Mouse (Mus musculus): ENCODE measurements around the gene Smtnl1. TPM values are rescaled to one million over a fixed set of nuclear protein-coding genes. Genes with fewer than 3 reads are reported as not detected.

Gene Smtnl1
- polyA plus RNA-seq, 1 experiment from 2014 or later, result 0.49 TPM

DNA sequence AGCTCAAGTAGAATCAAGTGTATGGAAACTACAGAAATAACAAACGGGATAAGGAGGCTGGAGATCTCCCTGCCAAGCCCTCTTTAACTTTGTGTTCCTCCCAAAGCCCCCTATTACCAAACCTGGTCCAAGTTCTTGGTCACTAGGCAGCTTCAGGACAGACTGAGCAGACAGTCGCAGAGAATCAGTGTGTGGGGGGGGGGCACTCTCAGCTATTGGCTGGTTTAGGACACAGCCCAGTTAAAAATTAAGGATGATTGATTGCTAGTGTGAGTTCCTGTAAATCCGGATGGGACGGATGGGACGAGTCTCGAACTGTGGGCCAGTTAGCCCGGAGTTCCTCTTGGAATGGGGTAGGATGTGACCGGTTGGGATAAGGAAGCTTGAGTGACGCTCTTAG, 47.2 kb downstream of the Smtnl1 start, which contains the start of gene Serping1:
Serping1 (minus strand) TSS at position 204 of the 400 bp plus-strand sequence.
- Histone ChIP-seq H3K4me1 (ENCODE audit: control insufficient read depth, insufficient read depth, low read length) (peaks cover 7% of the 10 kb centered on the region; the same call in 1 of the 2 replicates), H3K4me2 (peak within 1 kb of the TSS; percentile 55), H3K9me3 (replicated peaks; ENCODE audit: control insufficient read depth, low read length) (no peaks in the 10 kb centered on the region), H3K9ac (ENCODE audit: low read depth, low read length) (peak within 1 kb of the TSS; percentile 40; the same call in 1 of the 2 replicates), H3K27me3 (ENCODE audit: control insufficient read depth, insufficient read depth, low read length) (no peaks in the 10 kb centered on the region), H3K4me3 (ENCODE audit: low read depth, low read length) (peak within 1 kb of the TSS; percentile 30), H3K27ac (ENCODE audit: low read depth, low read length) (0 out of 2 replicates have a peak within 1 kb of the TSS, but pooled peaks have one; percentile 5), H3K36me3 (ENCODE audit: control insufficient read depth, insufficient read depth, low read length) (no peaks in the 10 kb centered on the region)
- no peak for ATAC-seq (replicated peaks; ENCODE audit: insufficient number of reproducible peaks, low FRiP score, low TSS enrichment)
- 58% methylated on average over 9 of the region's 9 CpGs for WGBS (ENCODE audit: insufficient replicate concordance)

- Histone ChIP-seq H3K36me3 (ENCODE audit: control insufficient read depth, insufficient read depth, low read length) (no peaks in the 10 kb centered on the region), H3K9ac (ENCODE audit: low read depth, low read length) (peak overlapping the region; percentile 40; the same call in 1 of the 2 replicates), H3K4me2 (peak overlapping the region; percentile 55), H3K4me1 (ENCODE audit: control insufficient read depth, insufficient read depth, low read length) (peaks cover 7% of the 10 kb centered on the region; the same call in 1 of the 2 replicates), H3K27me3 (ENCODE audit: control insufficient read depth, insufficient read depth, low read length) (no peaks in the 10 kb centered on the region), H3K4me3 (ENCODE audit: low read depth, low read length) (peak overlapping the region; percentile 30), H3K27ac (ENCODE audit: low read depth, low read length) (0 out of 2 replicates have a peak overlapping the region, but pooled peaks have one; percentile 5), H3K9me3 (replicated peaks; ENCODE audit: control insufficient read depth, low read length) (no peaks in the 10 kb centered on the region)
- peak; percentile 79 for ATAC-seq (replicated peaks; ENCODE audit: insufficient number of reproducible peaks, low FRiP score, low TSS enrichment)
- 1% methylated on average over 15 of the region's 15 CpGs for WGBS (ENCODE audit: insufficient replicate concordance)
These were observed 47.7 kb downstream of the Smtnl1 start for GRCm38 (mm10) chr2:84774751-84775150.

DNA sequence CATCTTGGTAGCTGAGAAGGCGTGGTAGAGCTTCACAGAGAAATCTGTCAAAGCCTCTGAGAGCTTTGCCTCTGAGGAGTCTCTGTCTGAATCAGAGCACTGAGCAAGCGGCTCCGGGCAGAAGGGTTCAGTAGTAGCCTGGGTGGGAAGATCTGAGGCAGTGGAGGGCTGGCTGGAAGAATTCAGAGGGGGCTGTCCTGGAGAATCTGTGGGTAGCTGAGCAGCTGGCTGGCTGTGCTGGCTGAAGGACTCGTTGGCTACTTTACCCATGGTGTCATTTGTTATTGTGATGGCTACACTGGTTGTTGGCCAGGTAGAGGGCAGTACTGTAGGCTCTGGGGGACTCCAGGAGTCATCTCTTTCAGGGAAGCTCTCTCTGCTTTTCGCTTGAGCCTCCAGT, 49.3 kb downstream of the Smtnl1 start:
- peaks cover 7% of the 10 kb centered on the region; the same call in 1 of the 2 replicates for H3K4me1 ChIP-seq (ENCODE audit: control insufficient read depth, insufficient read depth, low read length)
- ATAC-seq (replicated peaks; ENCODE audit: insufficient number of reproducible peaks, low FRiP score, low TSS enrichment), result no peak
- no peaks in the 10 kb centered on the region for H3K27me3 ChIP-seq (ENCODE audit: control insufficient read depth, insufficient read depth, low read length)
- no peaks in the 10 kb centered on the region for H3K9me3 ChIP-seq (replicated peaks; ENCODE audit: control insufficient read depth, low read length)
- H3K27ac ChIP-seq (ENCODE audit: low read depth, low read length), result no peak overlapping the region
- H3K4me2 ChIP-seq, result no peak overlapping the region
- no peaks in the 10 kb centered on the region for H3K36me3 ChIP-seq (ENCODE audit: control insufficient read depth, insufficient read depth, low read length)
- H3K9ac ChIP-seq (ENCODE audit: low read depth, low read length), result no peak overlapping the region
- H3K4me3 ChIP-seq (ENCODE audit: low read depth, low read length), result no peak overlapping the region
- 69% methylated on average over 5 of the region's 5 CpGs for WGBS (ENCODE audit: insufficient replicate concordance)

DNA sequence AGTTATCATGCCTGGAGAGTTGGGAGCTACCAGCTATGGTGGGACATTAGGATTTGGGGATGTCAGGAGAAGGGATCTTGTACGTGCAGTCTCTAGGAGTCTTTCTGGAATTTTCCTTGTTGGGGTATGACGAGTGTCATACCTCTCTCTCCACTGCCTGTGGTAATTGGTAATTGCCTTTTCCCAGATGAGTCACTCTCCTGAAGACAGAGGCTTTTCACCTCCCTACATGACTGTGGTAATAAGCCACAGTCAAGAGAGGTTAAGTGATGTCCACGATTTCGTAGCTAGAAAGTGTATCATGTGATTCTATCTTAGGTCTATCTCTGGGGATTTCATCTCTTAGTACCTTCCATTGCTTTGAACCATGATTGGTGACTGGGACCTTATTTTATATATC, 50.0 kb downstream of the Smtnl1 start:
- WGBS (ENCODE audit: insufficient replicate concordance), result 77% methylated on average over 4 of the region's 4 CpGs
- no peak for ATAC-seq (replicated peaks; ENCODE audit: insufficient number of reproducible peaks, low FRiP score, low TSS enrichment)

GRCm38 (mm10) chr2:84770501-84770900, 52.0 kb downstream of the Smtnl1 start:
- H3K27ac ChIP-seq (ENCODE audit: low read depth, low read length), result no peak overlapping the region
- no peak for ATAC-seq (replicated peaks; ENCODE audit: insufficient number of reproducible peaks, low FRiP score, low TSS enrichment)
- no peak overlapping the region for H3K9ac ChIP-seq (ENCODE audit: low read depth, low read length)
- H3K4me2 ChIP-seq, result no peak overlapping the region
- no peaks in the 10 kb centered on the region for H3K9me3 ChIP-seq (replicated peaks; ENCODE audit: control insufficient read depth, low read length)
- 66% methylated on average over 6 of the region's 6 CpGs for WGBS (ENCODE audit: insufficient replicate concordance)
- H3K36me3 ChIP-seq (ENCODE audit: control insufficient read depth, insufficient read depth, low read length), result no peaks in the 10 kb centered on the region
- H3K4me1 ChIP-seq (ENCODE audit: control insufficient read depth, insufficient read depth, low read length), result peaks cover 7% of the 10 kb centered on the region; the same call in 1 of the 2 replicates
- no peaks in the 10 kb centered on the region for H3K27me3 ChIP-seq (ENCODE audit: control insufficient read depth, insufficient read depth, low read length)
- H3K4me3 ChIP-seq (ENCODE audit: low read depth, low read length), result no peak overlapping the region

More for the DNA sequence above, 50.0 kb downstream of the Smtnl1 start:
- H3K9ac ChIP-seq (ENCODE audit: low read depth, low read length), result no peak overlapping the region
- H3K4me1 ChIP-seq (ENCODE audit: control insufficient read depth, insufficient read depth, low read length), result peaks cover 7% of the 10 kb centered on the region; the same call in 1 of the 2 replicates
- no peaks in the 10 kb centered on the region for H3K27me3 ChIP-seq (ENCODE audit: control insufficient read depth, insufficient read depth, low read length)
- H3K27ac ChIP-seq (ENCODE audit: low read depth, low read length), result no peak overlapping the region
- no peak overlapping the region for H3K4me3 ChIP-seq (ENCODE audit: low read depth, low read length)
- no peak overlapping the region for H3K4me2 ChIP-seq
- no peaks in the 10 kb centered on the region for H3K36me3 ChIP-seq (ENCODE audit: control insufficient read depth, insufficient read depth, low read length)
- H3K9me3 ChIP-seq (replicated peaks; ENCODE audit: control insufficient read depth, low read length), result no peaks in the 10 kb centered on the region

GRCm38 (mm10) chr2:84762818-84763217, 59.6 kb downstream of the Smtnl1 start:
- ATAC-seq (replicated peaks; ENCODE audit: insufficient number of reproducible peaks, low FRiP score, low TSS enrichment), result no peak
- Histone ChIP-seq H3K4me3 (ENCODE audit: low read depth, low read length) (no peak overlapping the region), H3K36me3 (ENCODE audit: control insufficient read depth, insufficient read depth, low read length) (no peaks in the 10 kb centered on the region), H3K9me3 (replicated peaks; ENCODE audit: control insufficient read depth, low read length) (no peaks in the 10 kb centered on the region), H3K9ac (ENCODE audit: low read depth, low read length) (no peak overlapping the region), H3K4me1 (ENCODE audit: control insufficient read depth, insufficient read depth, low read length) (no peaks in the 10 kb centered on the region), H3K27ac (ENCODE audit: low read depth, low read length) (no peak overlapping the region), H3K4me2 (no peak overlapping the region), H3K27me3 (ENCODE audit: control insufficient read depth, insufficient read depth, low read length) (no peaks in the 10 kb centered on the region)
- 63% methylated on average over 1 of the region's 1 CpGs for WGBS (ENCODE audit: insufficient replicate concordance)

GRCm38 (mm10) chr2:84762295-84762694, 60.2 kb downstream of the Smtnl1 start:
- no peak for ATAC-seq (replicated peaks; ENCODE audit: insufficient number of reproducible peaks, low FRiP score, low TSS enrichment)
- H3K9me3 ChIP-seq (replicated peaks; ENCODE audit: control insufficient read depth, low read length), result no peaks in the 10 kb centered on the region

GRCm38 (mm10) chr2:84761840-84762239, 60.6 kb downstream of the Smtnl1 start:
- Histone ChIP-seq H3K27ac (ENCODE audit: low read depth, low read length) (no peak overlapping the region), H3K4me1 (ENCODE audit: control insufficient read depth, insufficient read depth, low read length) (no peaks in the 10 kb centered on the region), H3K4me3 (ENCODE audit: low read depth, low read length) (no peak overlapping the region), H3K9me3 (replicated peaks; ENCODE audit: control insufficient read depth, low read length) (no peaks in the 10 kb centered on the region), H3K9ac (ENCODE audit: low read depth, low read length) (no peak overlapping the region), H3K27me3 (ENCODE audit: control insufficient read depth, insufficient read depth, low read length) (no peaks in the 10 kb centered on the region), H3K36me3 (ENCODE audit: control insufficient read depth, insufficient read depth, low read length) (no peaks in the 10 kb centered on the region), H3K4me2 (no peak overlapping the region)
- WGBS (ENCODE audit: insufficient replicate concordance), result 87% methylated on average over 1 of the region's 1 CpGs
- no peak for ATAC-seq (replicated peaks; ENCODE audit: insufficient number of reproducible peaks, low FRiP score, low TSS enrichment)

More at GRCm38 (mm10) chr2:84762295-84762694, 60.2 kb downstream of the Smtnl1 start:
- Histone ChIP-seq H3K36me3 (ENCODE audit: control insufficient read depth, insufficient read depth, low read length) (no peaks in the 10 kb centered on the region), H3K27ac (ENCODE audit: low read depth, low read length) (no peak overlapping the region), H3K4me2 (no peak overlapping the region), H3K4me3 (ENCODE audit: low read depth, low read length) (no peak overlapping the region), H3K9ac (ENCODE audit: low read depth, low read length) (no peak overlapping the region), H3K4me1 (ENCODE audit: control insufficient read depth, insufficient read depth, low read length) (no peaks in the 10 kb centered on the region), H3K27me3 (ENCODE audit: control insufficient read depth, insufficient read depth, low read length) (no peaks in the 10 kb centered on the region)
- 66% methylated on average over 4 of the region's 4 CpGs for WGBS (ENCODE audit: insufficient replicate concordance)

DNA sequence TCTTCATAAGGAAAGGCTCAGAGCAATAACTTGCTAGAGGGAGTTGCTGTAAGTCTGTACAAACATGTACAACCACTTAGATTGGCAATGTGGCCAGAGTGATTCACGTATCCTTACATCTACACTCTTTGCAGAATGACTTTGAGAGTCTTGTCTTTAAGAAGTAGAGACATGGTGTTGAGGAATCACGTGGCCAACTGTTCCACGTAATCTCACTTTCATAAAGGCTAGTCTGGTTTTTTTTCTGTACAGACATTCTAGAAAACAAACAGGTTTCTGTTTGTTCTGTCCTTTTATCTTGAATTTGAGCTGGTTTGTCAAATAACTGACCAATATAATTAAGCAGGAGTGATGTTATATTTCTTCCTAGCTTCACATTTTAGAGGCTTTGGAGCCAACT, 61.1 kb downstream of the Smtnl1 start:
- no peak overlapping the region for H3K27ac ChIP-seq (ENCODE audit: low read depth, low read length)
- no peak for ATAC-seq (replicated peaks; ENCODE audit: insufficient number of reproducible peaks, low FRiP score, low TSS enrichment)
- no peaks in the 10 kb centered on the region for H3K4me1 ChIP-seq (ENCODE audit: control insufficient read depth, insufficient read depth, low read length)
- 77% methylated on average over 3 of the region's 3 CpGs for WGBS (ENCODE audit: insufficient replicate concordance)
- H3K9ac ChIP-seq (ENCODE audit: low read depth, low read length), result no peak overlapping the region
- H3K4me2 ChIP-seq, result no peak overlapping the region
- no peak overlapping the region for H3K4me3 ChIP-seq (ENCODE audit: low read depth, low read length)
- no peaks in the 10 kb centered on the region for H3K27me3 ChIP-seq (ENCODE audit: control insufficient read depth, insufficient read depth, low read length)
- no peaks in the 10 kb centered on the region for H3K36me3 ChIP-seq (ENCODE audit: control insufficient read depth, insufficient read depth, low read length)
- H3K9me3 ChIP-seq (replicated peaks; ENCODE audit: control insufficient read depth, low read length), result no peaks in the 10 kb centered on the region

All from heart, embryonic 11.5 days (tissue).